Mouse (Mus musculus): ENCODE results near the gene Espnl. TPM values are rescaled to one million over a fixed set of nuclear protein-coding genes. Genes with fewer than 3 reads are reported as not detected.

Espnl gene
- total RNA-seq, 2 experiments from 2014 or later, result 0.13 TPM; not detected in 1

DNA sequence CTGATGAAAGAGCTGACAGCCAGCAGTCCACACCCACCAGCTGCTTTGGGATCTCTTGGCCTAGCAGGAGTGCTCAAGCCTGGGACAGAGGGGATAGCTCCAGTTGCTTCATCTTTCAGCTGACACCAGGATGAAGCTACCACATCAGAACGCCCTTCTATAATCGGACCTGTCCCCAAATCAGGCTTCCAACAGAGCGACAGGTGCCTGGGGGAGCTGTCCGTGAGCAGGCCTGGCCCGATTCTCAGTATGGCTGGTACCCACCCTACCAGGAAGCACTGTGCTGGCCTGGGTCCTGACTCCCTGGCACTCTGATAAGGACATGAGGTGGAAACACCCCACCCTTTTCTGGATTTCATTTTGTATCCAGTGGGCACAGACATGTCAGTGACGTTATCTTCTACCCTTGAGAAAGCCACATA is 51.5 kb downstream of the Espnl start:
- DNase-seq (ENCODE audit: low spot score in 2 of 2), result no peak

DNA sequence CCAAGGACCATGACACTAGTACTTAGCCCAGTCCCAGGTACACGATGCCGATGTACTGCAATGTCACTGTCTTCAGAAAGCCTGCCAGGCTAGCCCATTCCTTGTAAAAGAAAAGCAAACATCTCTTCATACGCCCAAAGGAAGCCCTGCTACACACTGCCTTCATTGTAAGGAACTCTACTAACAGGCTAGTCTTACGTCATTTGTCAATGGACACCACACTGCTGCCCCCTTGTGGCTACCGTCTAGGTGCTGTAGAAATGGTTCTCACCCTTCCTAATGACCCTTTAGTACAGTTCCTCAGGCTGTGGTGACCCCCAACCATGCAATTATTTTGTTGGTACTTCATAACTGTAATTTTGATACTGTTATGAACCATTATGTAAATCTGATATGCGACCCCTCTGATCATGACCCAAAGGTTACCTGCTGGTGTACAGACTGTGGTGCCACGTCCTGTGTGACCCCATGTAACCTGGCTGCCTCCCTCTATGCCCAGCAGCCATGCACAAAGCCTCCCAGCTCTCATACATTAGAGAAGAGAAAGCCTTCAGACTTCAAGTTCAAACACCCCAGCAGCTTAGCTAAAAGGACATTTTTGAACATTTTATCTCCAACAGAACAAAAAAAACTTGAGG is 58.7 kb downstream of the Espnl start:
- peak; percentile 68 to 77 for DNase-seq (ENCODE audit: low spot score in 2 of 2)

- no peak for DNase-seq (ENCODE audit: low spot score in 2 of 2)
Measured at GRCm38 (mm10) chr1:91381091-91381471, 59.2 kb downstream of the Espnl start.

GRCm38 (mm10) chr1:91390369-91390768 is 68.5 kb downstream of the Espnl start:
- DNase-seq (ENCODE audit: low spot score in 2 of 2), result no peak

- no peak for DNase-seq (ENCODE audit: low spot score in 2 of 2)
Measured at GRCm38 (mm10) chr1:91397927-91398259, 76.0 kb downstream of the Espnl start.

Other genes starting within 250 kb of the Espnl start
- not detected for gene Rbm44, start 177.0 kb upstream of the Espnl start, total RNA-seq (2021)
- 1 to 10 TPM; 6.7 to 9.2 TPM for gene Ramp1, start 142.3 kb upstream of the Espnl start, total RNA-seq (2021)
- gene Ube2f, start 71.8 kb upstream of the Espnl start, total RNA-seq (2021), result 100 to 1,000 TPM in 1 of 2 experiments, 10 to 100 TPM in 1; 92.7 to 117 TPM
- 10 to 100 TPM; 25.7 to 37.2 TPM for gene Scly, start 23.7 kb upstream of the Espnl start, total RNA-seq (2021)
- gene Klhl30, start 28.9 kb downstream of the Espnl start, total RNA-seq (2021), result 1 to 10 TPM; 1.4 to 2.1 TPM
- 10 to 100 TPM in 1 of 2 experiments, 1 to 10 TPM in 1; 5.3 to 22.1 TPM for gene Erfe, start 44.4 kb downstream of the Espnl start, total RNA-seq (2021)
- 100 to 1,000 TPM in 1 of 2 experiments, 10 to 100 TPM in 1; 93.7 to 121 TPM for gene Ilkap, start 76.7 kb downstream of the Espnl start, total RNA-seq (2021)
- gene Hes6, start 92.0 kb downstream of the Espnl start, total RNA-seq (2021), result 100 to 1,000 TPM; 255 to 373 TPM
- gene Per2, start 137.2 kb downstream of the Espnl start, total RNA-seq (2021), result 10 to 100 TPM; 46.7 to 66.6 TPM
- gene Traf3ip1, start 172.6 kb downstream of the Espnl start, total RNA-seq (2021), result 10 to 100 TPM; 10.8 to 12.7 TPM
- 10 to 100 TPM; 19.4 TPM for gene Asb1, start 218.5 kb downstream of the Espnl start, total RNA-seq (2021)

Data from adrenal gland, adult 18-20 months (tissue).